Mouse (Mus musculus) bone marrow, adult 2 months (tissue): ENCODE results near the gene Olfr711.

Experiments
- CTCF ChIP-seq: fragments of 200-500 bp; IDR thresholded peaks from 2 replicates; pipeline ENCODE4 v1.5.1; 2011; ENCODE audit warnings: low read length, control low read depth; ENCODE audit not compliant: control insufficient read depth, insufficient read depth
- POLR2A ChIP-seq: fragments of 200-500 bp; IDR thresholded peaks from 2 replicates; pipeline ENCODE4 v1.6.1; 2011; ENCODE audit warnings: low read depth, mild to moderate bottlenecking, control low read depth, low read length, borderline replicate concordance; ENCODE audit not compliant: control insufficient read depth

GRCm38 (mm10) chr7:107005972-107006371, 30.7 kb upstream of the Olfr711 start, which contains the start of gene Olfr2:
- no peak for TF ChIP-seq POLR2A
- no peak for TF ChIP-seq CTCF
